Mouse (Mus musculus): ENCODE data around the gene Atp6v0a2.

- no peak for TF ChIP-seq ZC3H11A (IDR thresholded peaks at IDR 0.05; ENCODE audit: borderline replicate concordance, low read depth, low read length)
- no peak for TF ChIP-seq ZNF384 (IDR thresholded peaks at IDR 0.05; ENCODE audit: low read depth, low read length)
- TF ChIP-seq HCFC1 (IDR thresholded peaks at IDR 0.05; ENCODE audit: borderline replicate concordance, insufficient read depth, low read length): no peak
- TF ChIP-seq CHD2 (IDR thresholded peaks at IDR 0.05; ENCODE audit: low read depth, low read length): no peak
Observed at GRCm38 (mm10) chr5:124713741-124714140, 85.4 kb downstream of the Atp6v0a2 start.

Measured in ES-E14 (cell line).